Mouse (Mus musculus) testis, adult 2 months (tissue): ENCODE results near the gene Gatm. TPM values are rescaled to one million over a fixed set of nuclear protein-coding genes. Genes with fewer than 3 reads are reported as not detected.

ENCODE experiments used
- H3K27ac ChIP-seq: fragments of 200-500 bp; 2 replicates; pipeline ENCODE4 v1.5.1; 2012; ENCODE audit warnings: low read depth, low read length; ENCODE audit not compliant: control insufficient read depth, insufficient read depth
- H3K27me3 ChIP-seq: fragments of 200-500 bp; 2 replicates; pipeline ENCODE4 v1.6.1; 2012; ENCODE audit warnings: mild to moderate bottlenecking, low read length, moderate library complexity; ENCODE audit not compliant: control insufficient read depth, insufficient read depth
- H3K36me3 ChIP-seq: fragments of 200-500 bp; 2 replicates; pipeline ENCODE4 v1.6.1; 2012; ENCODE audit warnings: mild to moderate bottlenecking, low read length; ENCODE audit not compliant: control insufficient read depth, insufficient read depth
- H3K4me1 ChIP-seq: fragments of 200-500 bp; 2 replicates; pipeline ENCODE4 v1.6.1; 2012; ENCODE audit warnings: low read length; ENCODE audit not compliant: control insufficient read depth, insufficient read depth
- H3K4me3 ChIP-seq: fragments of 200-500 bp; 2 replicates; pipeline ENCODE4 v1.5.1; 2012; ENCODE audit warnings: low read depth, mild to moderate bottlenecking, low read length, moderate library complexity, mixed read lengths; ENCODE audit not compliant: control insufficient read depth
- CTCF ChIP-seq: fragments of 200-500 bp; IDR thresholded peaks from 2 replicates; pipeline ENCODE4 v1.5.1; 2012; ENCODE audit warnings: low read depth, mild to moderate bottlenecking, inconsistent platforms, low read length, moderate library complexity; ENCODE audit not compliant: control insufficient read depth, insufficient read depth, insufficient replicate concordance
- POLR2A ChIP-seq: fragments of 200-500 bp; IDR thresholded peaks from 2 replicates; pipeline ENCODE4 v1.6.1; 2012; ENCODE audit warnings: low read depth, mild to moderate bottlenecking, inconsistent platforms, low read length, moderate library complexity; ENCODE audit not compliant: control insufficient read depth
- polyA plus RNA-seq: library from polyadenylated mRNA; depleted of rRNA; stranded (reverse); fragments of >200 nt; gene quantifications from 2 replicates; pipeline ENCODE4 v1.2.3, GENCODE M21; 2012

Gatm gene
- polyA plus RNA-seq, 1 experiment: 94.7 TPM

DNA sequence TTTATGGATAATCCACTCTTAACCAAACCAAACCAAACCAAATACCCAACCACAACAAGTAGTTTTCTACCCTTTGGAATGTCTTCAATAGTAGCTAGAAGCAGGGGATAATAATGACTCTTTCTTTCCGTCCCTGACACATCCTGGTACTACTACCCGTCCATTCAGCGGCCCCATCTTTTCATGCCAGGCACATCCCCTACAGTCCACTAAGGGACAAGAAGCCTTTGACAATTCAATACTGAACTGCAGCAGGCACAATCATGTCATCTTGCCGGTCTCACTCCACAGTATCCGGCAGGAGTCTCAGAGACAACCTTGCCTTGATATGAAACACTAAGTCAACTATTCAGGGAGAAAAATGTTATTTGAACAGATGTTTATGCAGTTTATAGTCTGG is 5.3 kb downstream of the Gatm start:
- TF ChIP-seq POLR2A (no peak), CTCF (no peak)
- no peaks in the 10 kb centered on the region for H3K27me3 ChIP-seq
- no peaks in the 10 kb centered on the region for H3K36me3 ChIP-seq
- no peak overlapping the region for H3K4me3 ChIP-seq
- H3K4me1 ChIP-seq: peaks cover 4% of the 10 kb centered on the region; the same call in 1 of the 2 replicates
- no peak overlapping the region for H3K27ac ChIP-seq

DNA sequence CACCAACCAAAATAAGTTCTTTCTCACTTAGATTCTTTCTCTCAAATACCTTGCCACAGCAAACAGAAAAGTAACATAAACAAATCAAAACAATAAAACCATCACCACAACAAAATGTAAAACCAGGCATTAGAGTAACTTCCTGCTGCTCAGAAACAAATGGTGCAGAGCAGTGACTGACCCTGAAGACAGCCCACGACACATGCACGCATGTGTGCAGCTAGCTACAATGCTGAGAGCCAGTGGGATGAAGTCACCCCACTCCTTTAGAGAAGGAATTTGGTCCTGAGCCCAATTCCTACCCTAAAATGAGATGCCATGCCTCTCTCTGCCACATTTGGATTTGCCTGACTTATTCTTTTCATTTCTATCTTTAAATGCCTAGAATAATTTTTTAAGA is 9.7 kb downstream of the Gatm start:
- H3K4me1 ChIP-seq: no peaks in the 10 kb centered on the region
- no peak overlapping the region for H3K4me3 ChIP-seq
- no peak overlapping the region for H3K27ac ChIP-seq
- no peaks in the 10 kb centered on the region for H3K27me3 ChIP-seq
- no peaks in the 10 kb centered on the region for H3K36me3 ChIP-seq
- TF ChIP-seq CTCF (no peak), POLR2A (no peak)

DNA sequence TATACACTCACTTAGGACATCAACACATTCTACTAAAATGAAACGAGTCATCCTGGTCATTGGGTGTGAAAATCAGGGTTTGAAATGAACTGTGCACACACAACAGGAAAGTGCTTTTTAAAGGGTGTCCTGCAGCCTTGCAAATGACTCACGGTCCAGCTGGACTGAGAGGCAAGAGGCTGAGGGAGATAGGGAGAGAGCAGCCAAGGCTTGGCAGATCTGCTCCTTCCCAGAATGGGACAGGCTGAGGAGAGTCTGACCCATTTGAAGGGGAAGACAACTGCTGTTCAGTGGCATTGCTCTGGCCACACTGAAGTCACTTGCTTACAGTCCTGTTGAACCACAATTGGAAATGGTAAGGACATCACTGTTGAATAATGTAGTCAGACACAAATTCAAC is 11.4 kb downstream of the Gatm start:
- Histone ChIP-seq H3K27me3 (no peaks in the 10 kb centered on the region), H3K4me1 (no peaks in the 10 kb centered on the region), H3K36me3 (no peaks in the 10 kb centered on the region), H3K27ac (no peak overlapping the region), H3K4me3 (no peak overlapping the region)
- TF ChIP-seq CTCF (no peak), POLR2A (no peak)

DNA sequence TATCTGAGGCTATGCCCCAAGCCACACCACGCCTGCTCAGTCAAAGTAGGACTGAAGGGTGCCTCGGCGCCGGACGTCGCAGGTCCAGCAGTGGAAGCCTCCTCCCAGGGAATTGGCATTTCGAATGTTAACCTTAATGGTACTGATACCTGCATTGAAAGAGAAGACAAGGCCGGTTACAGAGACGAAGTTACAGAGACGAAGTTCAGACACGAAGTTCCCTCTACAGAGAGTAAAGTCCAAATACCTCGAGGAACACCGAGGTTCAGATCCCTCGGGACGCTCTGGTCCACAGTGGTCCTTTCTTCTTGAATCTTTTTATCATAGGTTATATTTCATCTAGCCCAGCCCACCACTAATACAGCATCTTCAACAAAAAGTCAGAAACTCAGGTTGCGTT is 15.6 kb downstream of the Gatm start:
- no peaks in the 10 kb centered on the region for H3K27me3 ChIP-seq
- no peak for TF ChIP-seq CTCF
- TF ChIP-seq POLR2A: no peak
- no peak overlapping the region for H3K4me3 ChIP-seq
- no peaks in the 10 kb centered on the region for H3K36me3 ChIP-seq
- no peak overlapping the region for H3K27ac ChIP-seq
- no peaks in the 10 kb centered on the region for H3K4me1 ChIP-seq

DNA sequence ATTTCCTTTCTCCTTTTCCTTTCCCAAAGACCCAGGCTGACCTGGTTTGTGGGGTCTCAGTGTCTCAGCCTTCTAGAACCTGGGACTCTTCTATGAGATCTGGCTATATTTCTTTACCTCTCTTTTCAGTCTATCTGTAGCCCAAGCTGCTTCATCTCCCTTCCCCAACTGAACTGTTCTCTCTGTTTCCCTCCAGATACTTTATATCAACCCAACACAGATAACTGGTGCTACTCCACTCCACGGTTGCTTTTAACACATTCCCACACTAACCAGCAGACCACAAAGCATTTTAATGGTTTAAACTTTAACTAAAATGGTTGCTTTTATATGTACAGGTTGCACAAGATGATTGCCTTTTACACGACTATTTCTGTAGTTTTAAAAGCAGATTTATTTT is 19.9 kb downstream of the Gatm start:
- no peaks in the 10 kb centered on the region for H3K4me1 ChIP-seq
- no peaks in the 10 kb centered on the region for H3K27me3 ChIP-seq
- H3K4me3 ChIP-seq: no peak overlapping the region
- TF ChIP-seq CTCF: no peak
- no peak for TF ChIP-seq POLR2A
- H3K27ac ChIP-seq: no peak overlapping the region
- no peaks in the 10 kb centered on the region for H3K36me3 ChIP-seq

DNA sequence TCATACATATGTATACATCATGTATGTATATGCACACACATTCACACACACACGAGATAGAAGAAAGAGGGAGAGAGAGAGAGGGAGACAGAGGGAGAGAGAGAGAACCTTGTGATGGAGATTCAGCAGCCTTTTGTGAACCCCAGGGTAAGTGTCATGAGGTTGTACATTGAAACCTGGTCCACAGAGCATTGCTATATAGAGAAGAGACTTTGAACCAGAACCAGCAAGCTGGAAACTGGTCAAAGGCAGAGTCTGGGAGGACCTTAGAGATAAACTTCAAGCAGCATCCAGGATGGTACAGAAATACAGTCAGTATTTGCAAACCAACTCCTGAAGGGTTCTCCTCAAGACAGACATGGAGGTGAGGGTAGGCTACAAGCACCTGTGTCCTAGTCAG is 20.8 kb downstream of the Gatm start:
- Histone ChIP-seq H3K36me3 (no peaks in the 10 kb centered on the region), H3K4me3 (no peak overlapping the region), H3K27ac (no peak overlapping the region), H3K4me1 (no peaks in the 10 kb centered on the region), H3K27me3 (no peaks in the 10 kb centered on the region)
- TF ChIP-seq CTCF: no peak
- TF ChIP-seq POLR2A: no peak

DNA sequence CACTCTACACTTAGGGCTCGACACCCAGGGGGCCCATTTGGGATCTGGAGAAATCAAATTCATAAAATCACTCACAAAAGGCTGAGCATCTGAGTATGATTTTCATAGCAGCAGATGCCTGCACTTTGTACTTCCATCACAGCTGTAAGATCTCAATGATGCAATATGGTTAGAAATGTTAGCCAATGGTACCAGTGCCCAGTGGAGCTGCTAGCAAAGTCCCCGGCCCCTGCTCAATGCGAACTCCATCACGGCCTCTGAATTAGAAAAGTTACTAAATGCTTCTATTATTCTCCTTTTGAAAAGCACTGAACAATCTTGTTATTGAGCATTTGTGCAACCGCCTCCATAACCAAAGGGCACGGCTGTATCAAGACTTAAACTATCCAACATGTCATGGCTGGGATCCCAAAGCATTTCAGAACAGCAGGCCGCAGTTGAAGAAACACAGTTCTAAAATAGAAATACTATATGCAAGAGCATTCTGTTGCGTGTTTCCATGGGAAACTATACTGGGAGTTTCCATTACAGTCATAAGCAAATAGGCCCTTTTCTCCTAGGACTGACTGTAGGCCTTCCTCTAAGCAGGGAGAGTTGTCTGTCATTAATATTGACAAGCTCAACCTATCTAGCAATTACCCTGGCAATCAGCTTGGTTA is 23.1 kb downstream of the Gatm start:
- no peaks in the 10 kb centered on the region for H3K4me1 ChIP-seq
- no peaks in the 10 kb centered on the region for H3K36me3 ChIP-seq
- no peak overlapping the region for H3K27ac ChIP-seq
- no peak for TF ChIP-seq CTCF
- TF ChIP-seq POLR2A: no peak
- no peak overlapping the region for H3K4me3 ChIP-seq
- H3K27me3 ChIP-seq: no peaks in the 10 kb centered on the region
